Mouse (Mus musculus): ENCODE measurements around the gene 9530077C05Rik. TPM values are rescaled to one million over a fixed set of nuclear protein-coding genes. Genes with fewer than 3 reads are reported as not detected.

Gene 9530077C05Rik
- 0.53 TPM for total RNA-seq (2023)

GRCm38 (mm10) chr9:22411002-22411857, at the start of gene 9530077C05Rik:
TSS of gene 9530077C05Rik (plus strand) at chr9:22411513.

GRCm38 (mm10) chr9:22389021-22389476, 22.3 kb upstream of the 9530077C05Rik start, which contains the start of gene Anln:
TSS of gene Anln (minus strand) at chr9:22389188.

GRCm38 (mm10) chr9:22453990-22454389, 42.7 kb downstream of the 9530077C05Rik start, which contains the start of gene Gm17545:
TSS of gene Gm17545 (plus strand) at chr9:22454290.

GRCm38 (mm10) chr9:22469643-22470042, 58.3 kb downstream of the 9530077C05Rik start, which contains the start of gene Rp9:
TSS of gene Rp9 (minus strand) at chr9:22469743.

GRCm38 (mm10) chr9:22475424-22475868, 64.1 kb downstream of the 9530077C05Rik start, which contains the start of gene Bbs9:
TSS of gene Bbs9 (plus strand) at chr9:22475715.

Other genes with a start within 250 kb of the 9530077C05Rik start
- gene Zfp872, start 223.4 kb upstream of the 9530077C05Rik start, total RNA-seq (2023) = not detected
- gene Zfp809, start 185.8 kb upstream of the 9530077C05Rik start, total RNA-seq (2023) = 33.8 TPM
- 3.0 TPM for gene Zfp599, start 151.6 kb upstream of the 9530077C05Rik start, total RNA-seq (2023)
- gene Zfp810, start 103.9 kb upstream of the 9530077C05Rik start, total RNA-seq (2023) = 13.1 TPM
- 0.91 TPM for gene Anln, start 22.3 kb upstream of the 9530077C05Rik start, total RNA-seq (2023)
- gene Gm17545, start 42.8 kb downstream of the 9530077C05Rik start, total RNA-seq (2023) = not detected
- gene Rp9, start 58.2 kb downstream of the 9530077C05Rik start, total RNA-seq (2023) = 87.3 TPM
- gene Bbs9, start 64.2 kb downstream of the 9530077C05Rik start, total RNA-seq (2023) = 42.1 TPM

All from CD4-positive naive resting alpha-beta T cell, adult 76 days (primary cell).